Comparison of ENCODE assay signal across 12 mouse cellular contexts in the genomic region with DNA sequence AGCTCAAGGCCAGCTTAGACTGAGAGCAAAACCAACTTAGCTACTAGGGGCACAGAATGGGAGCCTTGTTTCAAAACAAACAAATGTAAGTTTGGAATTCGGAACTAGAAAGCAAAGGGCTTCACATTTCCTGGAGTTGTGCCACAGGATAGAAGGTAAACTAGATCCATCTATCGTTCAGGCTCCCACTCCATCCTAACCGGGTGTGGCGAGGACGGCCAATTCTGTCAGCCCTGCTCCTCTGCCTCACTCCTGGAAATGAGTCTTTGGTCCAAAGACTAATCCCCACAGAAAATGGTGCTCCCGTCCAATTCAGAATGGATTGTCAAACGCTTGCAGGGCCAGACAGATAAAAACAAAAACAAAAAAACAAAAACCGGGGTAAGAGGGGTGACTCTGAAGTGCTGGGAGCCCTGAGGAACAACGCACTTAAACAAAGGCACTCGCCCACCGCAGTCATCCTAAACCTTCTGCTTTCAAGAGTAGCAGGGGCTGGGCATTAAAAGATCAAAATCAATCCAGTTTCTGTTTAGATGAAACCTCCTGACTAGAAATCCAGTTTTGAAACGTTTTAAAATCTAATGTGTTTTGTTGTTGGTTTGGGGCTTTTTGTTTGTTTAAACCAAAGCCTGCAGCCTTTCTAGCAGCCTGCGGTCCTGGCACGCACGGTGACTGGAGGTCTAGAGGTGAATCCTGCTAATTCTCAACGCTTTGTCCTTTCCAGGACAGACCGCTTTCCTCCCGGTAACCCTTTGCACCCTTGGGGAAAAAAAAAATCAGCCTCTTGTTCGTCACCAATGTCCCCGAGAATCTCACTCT. TPM values are rescaled to one million over a fixed set of nuclear protein-coding genes. Genes with fewer than 3 reads are reported as not detected.
DNase-seq lines count a peak whose midpoint lies in the region; ATAC-seq lines count a peak whose summit lies in the region.
"Had no signal": no experiment of that assay in that cellular context is flagged by ENCODE, and none has a peak within 500 bp of the region (broad histone marks: within the 10 kb centered on the region; RNA-seq: fewer than 3 reads in every experiment).

No protein-coding gene starts in this region.

- H3K4me3 ChIP-seq in heart, embryonic 13.5 days, result peak overlapping the region; percentile 56; the same call in 1 of the 2 replicates
- peak overlapping the region; percentile 64 for H3K4me3 ChIP-seq in forebrain, embryonic 13.5 days
- H3K4me3 ChIP-seq in midbrain, embryonic 11.5 days (ENCODE audit: low read depth, low read length), result peak overlapping the region; percentile 49
- H3K4me3 ChIP-seq: erythroblast, embryonic 14.5 days had no signal

- H3K4me2 ChIP-seq in heart, embryonic 13.5 days, result peak overlapping the region; percentile 84
- H3K4me2 ChIP-seq in forebrain, embryonic 13.5 days, result peak overlapping the region; percentile 78
- H3K4me2 ChIP-seq in midbrain, embryonic 11.5 days, result peak overlapping the region; percentile 52

- H3K36me3 ChIP-seq in heart, embryonic 13.5 days, result no peaks in the 10 kb centered on the region
- H3K36me3 ChIP-seq in forebrain, embryonic 13.5 days (ENCODE audit: poor library complexity, severe bottlenecking), result no peaks in the 10 kb centered on the region
- no peaks in the 10 kb centered on the region for H3K36me3 ChIP-seq in midbrain, embryonic 11.5 days (ENCODE audit: control insufficient read depth, insufficient read depth, low read length)

- peaks cover 16% of the 10 kb centered on the region for H3K4me1 ChIP-seq in heart, embryonic 13.5 days
- peaks cover 8% of the 10 kb centered on the region for H3K4me1 ChIP-seq in forebrain, embryonic 13.5 days
- H3K4me1 ChIP-seq in midbrain, embryonic 11.5 days (ENCODE audit: control insufficient read depth, insufficient read depth, low read length), result peaks cover 11% of the 10 kb centered on the region

- H3K27me3 ChIP-seq in heart, embryonic 13.5 days (replicated peaks), result peaks cover 85% of the 10 kb centered on the region
- H3K27me3 ChIP-seq in forebrain, embryonic 13.5 days, result peaks cover 61% of the 10 kb centered on the region
- peaks cover 39% of the 10 kb centered on the region for H3K27me3 ChIP-seq in midbrain, embryonic 11.5 days (ENCODE audit: control insufficient read depth, insufficient read depth, low read length)

- H3K9ac ChIP-seq in heart, embryonic 13.5 days, result no peak overlapping the region
- H3K9ac ChIP-seq in forebrain, embryonic 13.5 days, result peak overlapping the region; percentile 83
- peak overlapping the region; percentile 65 for H3K9ac ChIP-seq in midbrain, embryonic 11.5 days (ENCODE audit: low read length)

- H3K27ac ChIP-seq in heart, embryonic 13.5 days (replicated peaks), result no peak overlapping the region
- H3K27ac ChIP-seq in forebrain, embryonic 13.5 days, result peak overlapping the region; percentile 92
- peak overlapping the region; percentile 73 for H3K27ac ChIP-seq in midbrain, embryonic 11.5 days (ENCODE audit: low read depth, low read length)
- H3K27ac ChIP-seq: macrophage had no signal

- 13% methylated on average over 20 of the region's 20 CpGs for WGBS in heart, embryonic 13.5 days
- WGBS in forebrain, embryonic 13.5 days, result 8% methylated on average over 20 of the region's 20 CpGs
- 9% methylated on average over 20 of the region's 20 CpGs for WGBS in midbrain, embryonic 11.5 days

- no peaks in the 10 kb centered on the region for H3K9me3 ChIP-seq in heart, embryonic 13.5 days
- no peaks in the 10 kb centered on the region for H3K9me3 ChIP-seq in forebrain, embryonic 13.5 days (replicated peaks)
- H3K9me3 ChIP-seq in midbrain, embryonic 11.5 days (ENCODE audit: control insufficient read depth, low read length), result no peaks in the 10 kb centered on the region

- no peak for DNase-seq in heart, adult 18-20 months
- peak; percentile 47 for DNase-seq in brain, adult 2 months (ENCODE audit: low read depth, low spot score)
- peak; percentile 91 for DNase-seq in midbrain, embryonic 11.5 days (ENCODE audit: low spot score, missing footprints)
- DNase-seq in c-Kit-positive CD71-positive TER-119-positive erythroid progenitor cells, embryonic 14.5 days (ENCODE audit: low spot score), result no peak
- no peak for DNase-seq in lung, adult 18-20 months
- no peak for DNase-seq in adrenal gland, postnatal 10 days
- DNase-seq: adrenal gland, adult 8-10 months; thymus, adult 18-20 months had no signal

- ATAC-seq in heart, embryonic 13.5 days (ENCODE audit: extremely low read depth, insufficient number of reproducible peaks, low FRiP score, low TSS enrichment), result no peak
- no peak for ATAC-seq in forebrain, embryonic 13.5 days
- ATAC-seq in midbrain, embryonic 11.5 days (ENCODE audit: low FRiP score), result no peak

RNA-seq across cellular contexts. Expression of a gene that starts 0.9 kb away (rescaled TPM):
- polyA plus RNA-seq in heart, embryonic 13.5 days (2015; fragmentation: Nextera tagmentation; extraction: Ambion mirVana), result 0.52 and 0.74 TPM in 2 replicates
- total RNA-seq in heart, adult 18-20 months (2021), result not detected
- polyA plus RNA-seq in forebrain, embryonic 13.5 days (2015; fragmentation: Nextera tagmentation; extraction: Ambion mirVana), result 206 and 221 TPM in 2 replicates
- 179 and 186 TPM in 2 replicates for polyA plus RNA-seq in midbrain, embryonic 11.5 days (2014; fragmentation: Nextera tagmentation; extraction: Ambion mirVana)
- 10 to 100 TPM in 1 of 2 experiments, 1 to 10 TPM in 1; 7.6 to 12.2 TPM for total RNA-seq in adrenal gland, postnatal 10 days (2021)
- polyA plus RNA-seq: erythroblast, embryonic 14.5 days; macrophage had no signal

RNA-seq across cellular contexts. Expression of a gene that starts 1.4 kb away (rescaled TPM):
- 102 and 124 TPM in 2 replicates for polyA plus RNA-seq in heart, embryonic 13.5 days (2015; fragmentation: Nextera tagmentation; extraction: Ambion mirVana)
- total RNA-seq in heart, adult 18-20 months (2021), result 10 to 100 TPM; 63.6 to 64.0 TPM
- 68.8 and 83.9 TPM in 2 replicates for polyA plus RNA-seq in forebrain, embryonic 13.5 days (2015; fragmentation: Nextera tagmentation; extraction: Ambion mirVana)
- polyA plus RNA-seq in midbrain, embryonic 11.5 days (2014; fragmentation: Nextera tagmentation; extraction: Ambion mirVana), result 73.5 and 79.6 TPM in 2 replicates
- 10 to 100 TPM; 73.1 to 77.3 TPM for total RNA-seq in adrenal gland, postnatal 10 days (2021)

RNA-seq across cellular contexts. Expression of a gene that starts 37.2 kb away (rescaled TPM):
- 10.2 and 10.3 TPM in 2 replicates for polyA plus RNA-seq in heart, embryonic 13.5 days (2015; fragmentation: Nextera tagmentation; extraction: Ambion mirVana)
- total RNA-seq in heart, adult 18-20 months (2021), result 1 to 10 TPM; 2.7 to 3.7 TPM
- 26.8 and 30.6 TPM in 2 replicates for polyA plus RNA-seq in forebrain, embryonic 13.5 days (2015; fragmentation: Nextera tagmentation; extraction: Ambion mirVana)
- 33.7 and 34.3 TPM in 2 replicates for polyA plus RNA-seq in midbrain, embryonic 11.5 days (2014; fragmentation: Nextera tagmentation; extraction: Ambion mirVana)
- total RNA-seq in adrenal gland, postnatal 10 days (2021), result 1 to 10 TPM; 8.6 to 8.9 TPM

RNA-seq across cellular contexts. Expression of a gene that starts 54.0 kb away (rescaled TPM):
- 3.3 TPM in 2 replicates for polyA plus RNA-seq in heart, embryonic 13.5 days (2015; fragmentation: Nextera tagmentation; extraction: Ambion mirVana)
- total RNA-seq in heart, adult 18-20 months (2021), result 1 to 10 TPM; 2.4 to 2.6 TPM
- polyA plus RNA-seq in forebrain, embryonic 13.5 days (2015; fragmentation: Nextera tagmentation; extraction: Ambion mirVana), result 6.9 and 7.0 TPM in 2 replicates
- polyA plus RNA-seq in midbrain, embryonic 11.5 days (2014; fragmentation: Nextera tagmentation; extraction: Ambion mirVana), result 10.9 and 12.1 TPM in 2 replicates
- 1 to 10 TPM; 4.4 to 4.8 TPM for total RNA-seq in adrenal gland, postnatal 10 days (2021)

Comparison
In these comparisons a context has a peak if more than half of its experiments do, and no peak if none do; other contexts are left out.
1. DNase-seq: peak in brain, adult 2 months (single experiment) and midbrain, embryonic 11.5 days (single experiment); none in heart, adult 18-20 months (0 of 2), c-Kit-positive CD71-positive TER-119-positive erythroid progenitor cells, embryonic 14.5 days (single experiment), lung, adult 18-20 months (0 of 2) and adrenal gland, postnatal 10 days (single experiment).
2. RNA of a gene that starts 0.9 kb away (polyA plus RNA-seq): 206 to 221 TPM in forebrain, embryonic 13.5 days and 179 to 186 TPM in midbrain, embryonic 11.5 days; 0.52 to 0.74 TPM in heart, embryonic 13.5 days; every median in the first group is over 100 times any median in the second.
3. Peak in every context shown above with its lines, with median percentiles within 50 percentile points of each other: H3K4me2 ChIP-seq and H3K4me3 ChIP-seq.